Mouse (Mus musculus): ENCODE measurements around the gene Map4k3. TPM values are rescaled to one million over a fixed set of nuclear protein-coding genes. Genes with fewer than 3 reads are reported as not detected.

Map4k3 gene
- total RNA-seq, 2 experiments from 2014 or later = 67.7 to 72.9 TPM

- no peak for DNase-seq
- intact Hi-C loops (cut with DNase I) = no loop called here
Observed at GRCm38 (mm10) chr17:80688701-80689100, 39.6 kb downstream of the Map4k3 start.

DNA sequence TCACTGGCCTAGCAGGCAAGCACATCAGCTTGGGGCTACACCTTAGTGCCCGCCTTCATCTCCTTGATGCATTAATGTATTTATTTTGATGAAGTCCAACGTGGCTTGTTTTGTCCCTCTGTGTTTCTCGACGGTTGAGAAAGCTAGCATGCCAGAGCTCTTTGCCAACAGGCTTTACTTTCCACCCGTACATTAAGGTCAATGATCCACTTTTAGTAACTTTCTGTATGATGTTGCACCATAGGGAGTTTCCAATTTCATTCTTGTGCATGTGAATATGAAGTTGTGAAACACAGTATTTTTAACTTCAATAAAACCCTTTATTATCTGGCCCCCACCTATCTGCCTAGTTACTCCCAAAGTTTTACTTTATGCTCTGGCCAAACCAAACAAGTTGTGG, 42.2 kb downstream of the Map4k3 start:
- no peak for DNase-seq
- intact Hi-C loops (cut with DNase I) = no loop called here

GRCm38 (mm10) chr17:80683821-80684576, 44.3 kb downstream of the Map4k3 start:
- peak; percentile 29 for DNase-seq
- intact Hi-C loops (cut with DNase I) = no loop called here

DNA sequence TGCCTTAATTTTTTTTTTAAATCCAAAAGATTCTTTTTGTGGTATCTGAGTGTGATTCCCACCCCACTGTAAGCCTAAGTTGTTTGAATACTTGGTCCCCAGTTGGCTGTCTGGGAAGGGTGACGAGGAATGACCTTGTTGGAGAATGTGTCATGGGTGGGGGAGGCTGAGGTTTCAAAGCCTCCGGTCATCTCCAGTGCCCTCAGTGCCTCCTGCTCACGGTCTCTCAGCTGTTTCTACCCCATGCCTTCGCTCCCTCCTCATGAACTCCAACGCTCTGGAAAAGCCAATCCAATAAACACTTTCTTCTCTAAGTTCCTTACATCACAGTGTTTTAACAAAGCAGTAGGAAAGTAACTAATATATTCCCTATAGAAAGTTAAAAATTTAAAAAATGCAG, 45.2 kb downstream of the Map4k3 start:
- intact Hi-C loops (cut with DNase I) = no loop called here
- DNase-seq = no peak

- DNase-seq = no peak
- intact Hi-C loops (cut with DNase I) = no loop called here
Observed at GRCm38 (mm10) chr17:80678190-80678589, 50.1 kb downstream of the Map4k3 start.

DNA sequence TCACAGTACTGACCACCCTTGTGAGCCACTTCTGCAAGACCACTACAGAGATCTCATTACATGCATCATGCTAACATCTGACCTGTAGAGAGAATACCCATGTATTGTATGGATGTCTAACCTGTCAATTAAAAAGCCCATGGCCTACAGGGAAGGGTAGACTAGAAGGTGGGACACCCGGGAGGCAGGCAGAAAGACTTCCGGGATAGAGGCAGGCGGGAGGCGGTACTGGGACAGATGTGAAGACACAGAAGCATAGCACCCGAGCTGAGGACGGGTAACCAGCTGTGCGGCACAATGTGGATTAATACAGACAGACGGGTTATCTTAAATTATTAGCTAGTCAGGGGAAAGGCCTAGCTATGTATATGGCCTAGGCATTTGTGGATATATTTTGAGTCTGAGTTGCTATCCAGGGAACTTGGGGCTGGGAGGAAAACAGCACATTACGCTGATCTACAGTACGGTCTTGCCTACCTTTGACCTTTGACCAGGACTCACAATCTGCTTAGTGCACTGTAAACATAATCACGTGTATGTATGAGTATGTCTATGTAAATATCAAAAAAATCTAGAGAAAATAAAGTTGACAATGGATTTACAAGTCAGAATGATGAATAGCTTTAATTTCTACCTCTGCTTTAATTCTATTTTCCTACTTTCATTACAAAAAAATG, 51.3 kb downstream of the Map4k3 start:
- DNase-seq = no peak
- intact Hi-C loops (cut with DNase I) = no loop called here

DNA sequence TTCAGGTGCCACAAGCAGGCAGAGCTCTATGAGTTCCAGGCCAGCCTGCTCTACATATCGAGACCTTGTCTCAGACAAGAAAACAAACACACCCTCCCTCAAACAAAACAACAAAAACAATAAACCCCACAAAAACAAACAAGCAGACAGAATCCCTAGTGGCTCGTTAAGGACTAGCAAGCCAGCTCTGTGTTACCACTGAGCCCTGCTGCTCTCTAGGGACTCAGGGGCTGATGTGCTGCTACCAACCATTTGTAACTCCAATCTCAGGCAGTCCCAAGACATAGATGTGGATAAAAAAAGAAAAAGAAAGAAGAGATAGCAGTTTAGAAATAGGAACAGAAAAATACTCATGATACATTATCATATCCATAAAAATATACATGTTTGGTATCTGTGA, 52.1 kb downstream of the Map4k3 start:
- no peak for DNase-seq
- intact Hi-C loops (cut with DNase I) = no loop called here

DNA sequence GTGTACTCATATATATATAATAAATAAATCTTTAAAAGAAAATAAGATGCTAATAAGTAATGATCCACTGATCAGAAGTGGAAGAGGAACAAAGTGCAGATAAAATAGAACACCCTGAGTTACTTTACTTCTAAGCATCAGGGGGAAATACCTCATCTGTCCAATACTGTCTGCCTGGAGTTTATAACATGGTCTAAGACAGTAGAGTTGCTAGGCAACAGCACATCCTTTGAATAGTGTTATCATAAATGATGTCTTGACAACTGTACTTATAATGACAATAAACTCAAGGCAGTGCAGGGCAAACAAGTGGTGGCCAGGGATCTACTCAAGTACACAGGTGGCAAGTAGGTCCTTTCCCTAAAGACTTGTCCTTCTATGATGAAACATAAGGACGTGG, 57.9 kb downstream of the Map4k3 start:
- intact Hi-C loops (cut with DNase I) = no loop called here

DNA sequence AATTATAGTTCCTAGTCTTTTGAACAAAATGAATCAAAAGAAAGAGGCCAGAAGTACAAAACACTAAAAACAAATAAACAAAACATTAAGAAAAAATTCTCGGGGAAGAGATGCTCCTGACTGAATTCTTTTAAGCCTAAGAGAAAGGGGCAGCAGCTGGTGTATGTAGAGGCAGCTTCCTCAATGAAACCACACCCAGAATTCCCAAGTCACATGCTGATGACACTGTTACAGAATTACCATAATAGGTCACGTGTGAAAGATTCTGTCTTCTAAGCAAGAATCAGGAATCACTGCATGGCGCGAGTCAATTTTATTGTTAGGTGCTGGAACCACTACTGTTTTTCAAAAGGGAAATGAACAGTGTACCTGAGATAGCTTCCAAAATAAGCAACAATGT, 64.7 kb downstream of the Map4k3 start:
- DNase-seq = no peak
- intact Hi-C loops (cut with DNase I) = no loop called here

More for the DNA sequence above, 57.9 kb downstream of the Map4k3 start:
- no peak for DNase-seq

DNA sequence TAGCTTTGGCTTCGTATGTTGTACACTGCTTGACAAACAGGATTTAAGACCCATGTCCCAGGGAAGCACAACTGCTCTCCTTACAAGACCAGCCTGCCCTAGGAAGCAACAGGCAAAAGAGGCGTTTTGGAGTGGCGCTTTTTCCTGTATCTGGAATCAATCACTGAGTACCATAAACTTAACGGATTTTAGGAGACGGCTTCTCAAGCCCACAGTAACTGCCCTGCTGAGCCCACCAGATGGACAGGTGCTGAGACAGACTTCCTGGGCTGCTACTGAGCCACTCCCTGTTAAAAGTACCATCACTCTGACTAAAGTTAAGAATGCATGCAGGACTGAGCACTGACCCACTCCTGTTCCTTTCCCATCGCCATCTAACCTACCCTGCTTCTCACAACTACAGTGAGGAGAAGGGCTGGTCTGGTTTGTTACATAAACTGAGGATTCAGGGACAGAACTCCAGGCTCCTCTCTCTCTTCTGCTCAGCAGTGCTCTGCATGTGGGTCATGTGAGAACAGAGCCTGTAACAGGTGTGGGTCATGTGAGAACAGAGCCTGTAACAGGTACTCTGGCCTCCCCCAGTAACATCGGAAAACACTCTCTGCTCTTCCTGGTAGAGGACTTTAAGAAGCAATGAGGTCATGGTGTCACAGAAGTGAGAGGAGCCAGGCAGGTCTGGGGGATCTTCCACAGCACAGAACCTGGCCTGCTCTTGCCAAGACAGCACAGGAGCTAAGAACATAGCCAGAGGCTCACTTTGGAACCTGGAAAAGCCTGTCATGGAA, 65.3 kb downstream of the Map4k3 start:
- intact Hi-C loops (cut with DNase I) = no loop called here
- no peak for DNase-seq

- no peak for DNase-seq
- intact Hi-C loops (cut with DNase I) = no loop called here
Observed at GRCm38 (mm10) chr17:80661896-80662295, 66.4 kb downstream of the Map4k3 start.

DNA sequence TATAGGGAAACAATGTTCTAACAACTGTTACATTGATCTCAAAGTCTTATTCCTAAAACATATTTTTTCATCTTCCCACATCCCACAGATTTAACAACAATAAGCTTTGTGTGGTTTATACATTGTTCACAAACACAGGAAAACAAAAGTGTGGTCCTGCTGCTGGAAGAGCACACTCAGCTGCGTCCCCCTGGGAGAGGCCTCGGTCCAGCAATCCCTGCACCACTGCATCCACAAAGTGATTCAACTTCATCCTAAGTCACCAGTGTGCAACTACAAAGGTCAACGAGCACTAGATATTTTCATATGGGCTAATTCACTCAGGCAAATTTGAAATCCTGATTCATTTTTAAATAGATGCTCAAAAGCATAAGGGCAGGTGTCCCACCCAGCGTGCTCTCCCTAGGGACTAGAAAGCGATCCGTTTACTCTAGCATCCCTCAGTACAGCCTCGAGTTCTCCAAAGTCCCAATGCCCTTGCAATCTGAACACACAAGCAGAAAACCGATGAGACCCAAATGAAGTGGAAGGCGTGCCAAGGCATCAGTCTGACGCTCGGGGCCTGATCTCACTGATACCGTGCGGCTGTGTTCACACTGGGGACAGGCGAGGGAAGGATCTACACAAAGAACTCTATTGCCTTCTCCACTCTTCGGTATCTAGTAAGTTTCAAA, 67.4 kb downstream of the Map4k3 start:
- peak; percentile 24 for DNase-seq
- intact Hi-C loops (cut with DNase I) = no loop called here

- intact Hi-C loops (cut with DNase I) = no loop called here
- DNase-seq = peak; percentile 65
Observed at GRCm38 (mm10) chr17:80660234-80660633, 68.1 kb downstream of the Map4k3 start.

DNA sequence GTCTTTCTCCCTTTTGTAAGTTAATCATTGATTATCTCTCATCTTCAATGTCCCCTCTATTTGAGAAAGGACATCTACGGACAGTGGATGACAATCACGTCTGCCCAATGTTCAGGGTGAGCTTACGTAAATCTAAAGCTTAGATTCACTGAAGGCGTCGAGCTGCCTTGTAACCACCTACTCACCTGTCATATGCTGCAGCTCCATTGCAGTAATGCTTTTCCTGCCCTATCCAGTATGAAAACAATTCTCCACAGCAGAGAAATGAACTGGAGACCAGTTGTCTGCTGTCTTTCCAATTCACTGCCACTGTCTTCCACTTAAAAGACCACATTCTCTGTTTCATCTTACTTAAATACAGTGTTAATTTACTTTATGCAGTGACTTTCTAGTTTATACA, 68.5 kb downstream of the Map4k3 start:
- intact Hi-C loops (cut with DNase I) = no loop called here
- no peak for DNase-seq

DNA sequence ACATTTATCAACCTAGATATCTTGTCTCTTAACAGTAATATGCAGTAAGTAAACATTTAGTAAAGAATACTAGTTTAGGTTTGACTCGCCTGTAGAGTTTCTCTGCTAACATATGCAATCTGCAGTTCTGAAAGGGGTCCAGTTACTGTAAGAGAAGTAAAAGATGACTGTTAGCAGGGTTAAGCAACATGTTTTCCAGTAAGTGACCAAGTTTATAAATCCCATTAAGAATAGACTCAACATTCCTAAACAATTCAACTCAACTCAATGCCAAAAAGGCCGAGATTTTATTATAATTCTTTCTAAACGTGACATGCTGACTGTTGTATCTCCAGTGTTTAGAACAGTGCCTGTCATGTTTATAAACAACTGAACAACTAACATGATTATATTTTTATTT, 74.0 kb downstream of the Map4k3 start:
- intact Hi-C loops (cut with DNase I) = no loop called here
- DNase-seq = no peak

DNA sequence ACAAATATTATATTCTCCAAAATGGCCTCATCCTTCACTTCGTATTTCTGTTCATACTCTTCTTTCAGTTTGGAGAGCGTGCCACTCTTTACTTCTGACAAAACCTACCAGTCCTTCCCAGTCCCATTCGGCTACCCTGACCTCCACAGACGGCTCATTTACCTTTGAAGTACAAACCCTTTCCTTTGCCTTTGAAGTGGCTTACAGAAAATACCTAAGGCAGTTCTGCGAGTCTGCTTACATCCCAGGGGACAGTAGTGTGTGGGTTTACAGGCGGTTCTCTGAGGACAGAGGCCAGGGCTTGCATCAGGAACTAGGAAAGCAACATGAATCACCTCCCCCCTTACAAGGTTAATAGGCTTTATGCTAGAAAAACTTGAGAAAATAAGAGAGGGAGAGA, 75.5 kb downstream of the Map4k3 start:
- intact Hi-C loops (cut with DNase I) = no loop called here
- no peak for DNase-seq

DNA sequence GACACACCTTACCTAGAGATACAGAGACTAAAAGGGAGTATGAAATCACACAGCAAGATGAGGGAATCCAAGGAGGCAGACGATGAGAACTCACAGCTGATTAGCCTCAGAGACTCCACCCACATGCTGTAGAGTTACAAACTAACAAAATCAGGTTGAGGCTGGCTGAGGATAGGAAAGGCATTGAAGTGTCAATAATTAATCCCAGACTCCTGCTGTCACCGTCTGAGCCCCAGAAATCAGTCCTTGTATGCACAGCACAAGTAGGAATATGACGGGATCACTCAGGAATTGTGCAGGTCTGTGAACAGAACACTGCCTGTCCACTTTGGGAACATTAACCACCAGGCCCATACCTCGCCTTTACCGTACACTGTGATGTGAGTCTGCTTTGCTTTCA, 81.4 kb downstream of the Map4k3 start:
- no peak for DNase-seq
- intact Hi-C loops (cut with DNase I) = no loop called here

GRCm38 (mm10) chr17:80646131-80646530, 82.2 kb downstream of the Map4k3 start:
- DNase-seq = no peak
- intact Hi-C loops (cut with DNase I) = no loop called here

DNA sequence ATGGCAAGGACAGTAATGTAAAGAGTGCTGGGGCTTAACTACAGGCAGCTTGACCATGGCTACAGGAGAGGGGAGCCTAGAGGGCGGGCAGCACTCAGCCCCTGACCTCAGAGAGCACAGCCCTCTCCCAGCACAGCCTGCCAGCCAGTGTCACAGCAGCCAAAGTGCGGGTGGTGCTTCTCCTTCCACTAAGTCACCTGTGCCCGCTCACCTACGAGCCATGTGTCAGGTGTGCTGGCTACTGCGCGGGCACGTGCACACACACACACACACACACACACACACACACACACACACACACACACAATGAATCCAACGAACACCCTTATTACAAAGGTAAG, 82.6 kb downstream of the Map4k3 start:
- intact Hi-C loops (cut with DNase I) = no loop called here
- DNase-seq = no peak

- intact Hi-C loops (cut with DNase I) = no loop called here
- no peak for DNase-seq
Observed at GRCm38 (mm10) chr17:80644983-80645693, 83.1 kb downstream of the Map4k3 start.

DNA sequence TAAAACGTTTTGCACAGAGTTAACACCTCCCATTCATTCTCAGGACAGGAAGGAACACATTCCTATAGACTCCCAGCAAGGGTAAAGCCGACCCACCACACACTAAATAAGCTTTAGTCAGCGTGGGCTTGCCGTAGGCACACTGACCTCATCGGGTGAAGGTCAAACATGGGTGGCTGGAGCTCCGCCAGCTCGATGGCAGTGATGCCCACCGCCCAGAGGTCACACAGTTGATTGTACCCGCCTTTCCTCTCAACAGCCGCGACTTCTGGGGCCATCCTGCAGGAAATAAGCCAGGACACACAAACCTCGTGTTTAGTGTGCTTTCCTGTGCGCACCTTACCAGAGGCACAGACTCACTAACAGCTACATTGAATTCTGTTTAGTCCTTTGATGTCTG, 83.7 kb downstream of the Map4k3 start:
- no peak for DNase-seq
- intact Hi-C loops (cut with DNase I) = no loop called here
